Mouse (Mus musculus) lung, adult 2 months (tissue): ENCODE measurements around the gene Ephb1.

Experiments
- CTCF ChIP-seq: fragments of 200-500 bp; IDR thresholded peaks from 2 replicates; pipeline ENCODE4 v1.5.1; 2011; ENCODE audit warnings: mild to moderate bottlenecking, low read length, control low read depth; ENCODE audit not compliant: insufficient read depth
- POLR2A ChIP-seq: fragments of 200-500 bp; IDR thresholded peaks from 2 replicates; pipeline ENCODE4 v1.6.1; 2011; ENCODE audit warnings: low read depth, mild to moderate bottlenecking, control low read depth, low read length, borderline replicate concordance; ENCODE audit errors: extremely low read depth

DNA sequence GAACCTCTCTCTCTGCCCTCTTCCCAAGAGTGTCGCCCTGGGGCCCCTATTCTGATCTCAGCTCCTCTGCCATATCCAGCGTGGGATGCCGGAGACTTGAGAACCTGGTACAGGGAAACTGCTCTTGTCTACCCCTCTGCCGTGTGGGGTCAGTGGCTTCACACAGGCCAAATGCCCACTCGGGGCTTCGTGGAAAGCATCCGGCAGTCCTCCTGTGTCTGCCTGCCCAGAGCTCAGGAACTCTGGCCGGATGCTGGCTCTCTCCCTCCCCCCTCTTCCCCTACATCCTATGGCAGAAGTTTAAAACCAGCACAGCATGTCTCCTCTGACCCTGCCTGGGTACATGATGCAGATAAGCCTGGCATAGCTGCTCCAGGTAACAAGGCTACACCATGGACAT lies 80.5 kb downstream of the Ephb1 start:
- TF ChIP-seq POLR2A: no peak
- TF ChIP-seq CTCF: no peak
